Mouse (Mus musculus): ENCODE data around the gene Bfsp1. TPM values are rescaled to one million over a fixed set of nuclear protein-coding genes. Genes with fewer than 3 reads are reported as not detected.

Gene Bfsp1
- under 1 TPM; 0.77 to 0.86 TPM for total RNA-seq (2021)

DNA sequence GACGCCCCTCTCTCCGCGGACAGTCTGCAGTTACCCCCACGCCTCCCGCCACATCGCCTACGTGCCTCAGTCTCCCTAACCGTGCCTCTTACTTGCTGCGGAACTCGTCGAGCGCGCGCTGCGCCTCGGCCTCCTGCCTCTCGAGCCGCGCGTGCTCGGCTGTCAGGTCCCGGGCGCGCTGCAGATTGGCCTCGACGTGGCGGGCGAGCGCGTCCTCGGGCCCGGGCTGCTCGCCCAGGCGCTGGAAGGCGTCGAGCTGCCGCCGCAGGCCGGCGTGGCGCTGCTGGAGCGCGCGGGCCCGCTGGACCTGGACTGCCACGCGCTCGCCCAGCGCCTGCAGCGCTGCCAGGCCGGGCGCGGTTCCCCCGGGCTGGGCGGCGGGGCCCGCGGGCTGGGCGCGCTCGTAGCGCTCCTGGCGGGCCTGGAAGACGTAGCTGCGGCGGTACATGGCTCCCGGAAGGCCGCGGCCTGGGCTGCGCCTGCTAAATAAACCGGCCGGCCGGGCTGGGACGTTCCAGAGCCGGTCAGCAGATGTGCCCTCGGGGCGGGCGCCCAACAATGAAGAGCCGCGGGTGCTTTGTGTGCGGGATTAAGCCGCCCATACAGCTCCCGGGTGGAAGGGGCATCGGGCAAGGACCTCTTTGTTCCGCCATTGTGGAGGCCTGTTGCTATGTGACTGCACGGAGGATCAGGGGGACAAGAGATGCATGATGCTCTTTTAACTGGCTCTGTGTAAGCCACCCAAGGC, at the start of gene Bfsp1:
Gene Bfsp1, minus strand, starts transcription at position 690 of the 748 bp plus-strand sequence.
- no peak for DNase-seq (ENCODE audit: extremely low spot score in 1 of 2, low spot score in 1 of 2)

- no peak for DNase-seq (ENCODE audit: extremely low spot score in 1 of 2, low spot score in 1 of 2)
Measured at GRCm38 (mm10) chr2:143912199-143912598, 49.2 kb upstream of the Bfsp1 start.

DNA sequence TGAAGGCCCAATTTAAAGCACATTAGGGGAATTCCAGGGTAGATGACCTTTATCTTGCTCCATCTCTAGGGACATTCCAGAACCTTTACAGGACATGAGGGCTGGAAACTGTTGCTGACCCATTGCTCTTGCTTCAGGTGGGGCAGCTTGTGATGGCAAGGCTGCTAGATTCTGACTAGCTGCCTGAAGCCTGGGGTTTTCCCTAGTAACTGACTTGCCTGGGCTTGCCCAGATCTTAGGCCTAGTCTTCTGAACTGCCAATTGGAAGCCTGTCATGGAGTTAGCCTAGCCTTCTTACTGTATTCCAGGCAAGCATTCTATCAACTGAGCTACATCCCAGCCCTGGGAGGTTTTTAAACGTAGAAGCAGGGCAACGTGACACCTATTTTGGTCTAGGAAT, 46.3 kb upstream of the Bfsp1 start:
- no peak for DNase-seq (ENCODE audit: extremely low spot score in 1 of 2, low spot score in 1 of 2)

GRCm38 (mm10) chr2:143904896-143905295, 41.9 kb upstream of the Bfsp1 start:
- no peak for DNase-seq (ENCODE audit: extremely low spot score in 1 of 2, low spot score in 1 of 2)

DNA sequence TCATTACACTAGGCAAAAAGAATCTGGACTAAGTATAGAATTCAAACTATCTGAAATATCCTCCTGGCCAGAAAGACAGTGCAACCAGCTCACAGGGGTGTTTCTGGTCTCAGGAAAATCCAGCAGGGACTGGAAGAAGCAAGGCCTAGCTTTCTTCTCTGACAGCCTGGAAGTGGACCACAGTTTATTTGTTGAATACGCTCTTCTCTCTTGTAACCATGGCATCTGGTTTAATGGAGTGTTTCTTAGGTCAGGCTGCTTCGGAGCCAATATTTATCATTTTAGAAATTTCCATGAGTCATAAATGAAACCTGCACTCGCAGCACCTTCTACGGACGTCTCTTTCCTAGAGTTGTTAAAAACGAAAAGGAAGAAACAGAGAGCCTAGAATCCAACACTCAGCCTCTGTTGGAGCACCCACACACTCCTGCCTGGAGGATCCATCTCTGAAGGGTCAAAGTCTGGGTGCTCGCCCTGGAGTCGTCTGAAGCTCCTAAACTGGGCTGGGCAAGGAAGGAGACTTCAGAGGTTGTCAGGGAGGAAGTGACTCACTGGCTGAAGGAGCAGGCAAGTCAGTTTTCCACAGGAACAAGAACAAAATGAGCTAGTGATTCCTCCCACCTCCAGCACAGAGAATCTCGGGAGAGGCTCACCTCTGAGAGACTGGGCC, 40.5 kb upstream of the Bfsp1 start:
- no peak for DNase-seq (ENCODE audit: extremely low spot score in 1 of 2, low spot score in 1 of 2)

DNA sequence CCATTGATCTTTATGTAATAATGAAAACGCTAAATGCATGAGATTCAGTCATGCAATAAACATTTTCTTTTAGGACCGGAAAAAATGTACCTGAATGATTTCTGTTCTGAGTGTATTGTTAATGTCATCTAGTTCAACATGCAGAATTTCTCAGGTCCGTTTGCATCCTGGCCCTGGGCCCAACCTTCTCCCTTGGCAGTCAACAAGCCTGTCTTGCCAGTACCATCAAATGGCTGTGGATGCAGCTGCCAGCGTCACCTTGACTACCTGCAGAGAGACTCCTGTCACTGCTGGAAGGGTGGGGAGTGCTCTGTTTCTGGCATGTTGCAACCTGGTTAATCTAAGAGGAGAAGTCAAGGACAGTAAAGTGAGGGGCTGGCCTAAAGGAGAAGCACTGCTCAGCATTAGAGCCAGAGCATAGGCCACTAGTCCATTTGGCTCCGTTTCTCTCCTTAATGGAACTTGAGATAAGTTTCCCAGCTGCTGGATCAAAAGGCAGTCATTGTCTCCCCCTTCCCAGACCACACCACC, 37.9 kb upstream of the Bfsp1 start:
- no peak for DNase-seq (ENCODE audit: extremely low spot score in 1 of 2, low spot score in 1 of 2)

DNA sequence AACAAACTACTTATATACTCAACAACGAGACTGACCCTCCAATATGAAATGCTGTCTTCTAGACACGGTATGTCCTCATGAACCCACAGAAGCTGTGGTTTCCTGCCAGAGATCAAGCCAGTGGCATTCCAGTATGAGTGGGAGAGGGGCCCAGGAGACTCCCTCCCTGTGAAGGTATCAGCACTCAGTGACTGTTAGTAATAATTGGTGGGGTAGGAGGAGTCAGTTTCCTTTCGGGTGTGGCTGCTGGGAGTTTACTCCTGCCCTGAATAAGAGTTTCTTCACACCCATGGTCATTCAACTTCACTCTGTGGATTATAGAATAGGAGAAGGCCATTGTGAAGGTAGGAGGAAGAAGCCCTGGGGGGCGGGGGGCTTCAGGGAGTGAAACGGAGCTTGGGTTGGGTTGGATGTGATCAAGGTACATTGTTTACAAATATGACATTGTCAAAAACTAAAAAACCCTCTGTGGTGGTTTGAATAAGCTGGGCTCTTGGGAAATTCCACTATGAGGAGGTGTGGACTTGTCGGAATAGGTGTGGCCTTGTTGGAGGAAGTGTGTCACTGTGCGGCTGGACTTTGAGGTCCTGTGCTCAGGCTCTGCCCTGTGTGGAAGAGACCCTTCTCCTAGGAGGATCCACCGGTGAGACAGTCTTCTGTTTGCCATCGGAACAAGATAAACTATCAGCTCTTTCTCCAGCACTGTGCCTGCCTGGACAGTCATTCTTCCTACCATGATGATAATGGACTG, 36.7 kb upstream of the Bfsp1 start:
- DNase-seq (ENCODE audit: extremely low spot score in 1 of 2, low spot score in 1 of 2): no peak

DNA sequence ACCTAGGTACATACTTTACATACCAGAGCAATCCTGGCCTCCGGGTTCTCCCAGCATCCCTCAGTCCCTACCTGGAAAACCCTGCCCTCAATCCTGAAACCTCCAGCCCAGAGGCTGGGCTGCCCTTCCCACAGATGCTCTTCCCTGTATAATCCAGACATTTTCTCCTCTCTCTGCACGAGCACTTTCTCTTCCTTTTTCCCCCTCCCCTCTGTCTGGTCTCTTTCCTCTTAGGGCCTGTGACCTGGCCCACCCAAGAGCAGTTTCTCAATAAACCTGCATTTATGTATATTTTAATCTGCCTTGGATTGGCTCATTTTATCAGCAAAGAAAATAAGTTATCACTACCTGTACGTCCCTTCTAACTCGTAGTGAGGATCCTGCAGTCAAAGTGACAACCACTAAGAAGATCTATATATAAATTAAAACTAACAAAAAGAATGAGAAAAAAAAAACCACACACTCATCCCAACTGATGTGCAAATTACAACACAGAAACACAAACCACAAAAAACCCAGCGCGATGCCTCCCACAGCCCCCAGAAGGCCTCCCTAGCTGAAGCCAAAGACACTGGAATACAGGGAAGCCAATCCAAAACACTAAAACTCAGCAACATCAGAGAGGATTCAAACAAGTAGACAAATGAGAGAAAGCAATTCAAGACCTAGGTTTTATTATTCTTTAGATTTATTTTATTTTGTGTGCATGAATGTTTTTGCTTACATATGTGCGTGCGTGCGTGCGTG, 28.5 kb upstream of the Bfsp1 start:
- DNase-seq (ENCODE audit: extremely low spot score in 1 of 2, low spot score in 1 of 2): no peak

DNA sequence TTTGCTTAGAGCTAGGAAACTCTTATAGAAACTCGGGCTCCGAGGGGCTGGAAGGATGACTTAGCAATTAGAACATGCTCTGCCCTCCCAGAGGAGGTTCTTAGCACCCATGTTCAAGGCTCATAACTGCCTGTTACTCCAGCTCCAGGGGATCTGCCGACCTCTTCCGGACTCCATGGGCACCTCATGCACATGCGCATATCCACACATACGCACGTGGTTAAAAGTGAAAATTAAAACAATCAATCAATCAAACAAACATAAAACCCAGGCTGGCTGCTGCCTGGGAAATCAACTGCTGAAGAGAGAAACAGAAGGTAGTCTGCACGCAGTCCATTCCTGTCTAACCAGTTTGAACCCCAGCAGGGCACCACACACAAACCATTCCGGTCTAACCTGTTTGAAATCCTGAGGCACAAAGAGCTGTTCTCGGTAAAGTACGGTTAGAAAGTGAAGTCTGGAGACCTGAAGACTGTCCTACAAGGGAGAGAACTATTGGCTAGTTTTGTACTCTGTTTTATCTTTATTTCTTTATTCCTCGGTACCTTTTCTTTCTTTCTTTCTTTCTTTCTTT, 27.0 kb upstream of the Bfsp1 start:
- no peak for DNase-seq (ENCODE audit: extremely low spot score in 1 of 2, low spot score in 1 of 2)

DNA sequence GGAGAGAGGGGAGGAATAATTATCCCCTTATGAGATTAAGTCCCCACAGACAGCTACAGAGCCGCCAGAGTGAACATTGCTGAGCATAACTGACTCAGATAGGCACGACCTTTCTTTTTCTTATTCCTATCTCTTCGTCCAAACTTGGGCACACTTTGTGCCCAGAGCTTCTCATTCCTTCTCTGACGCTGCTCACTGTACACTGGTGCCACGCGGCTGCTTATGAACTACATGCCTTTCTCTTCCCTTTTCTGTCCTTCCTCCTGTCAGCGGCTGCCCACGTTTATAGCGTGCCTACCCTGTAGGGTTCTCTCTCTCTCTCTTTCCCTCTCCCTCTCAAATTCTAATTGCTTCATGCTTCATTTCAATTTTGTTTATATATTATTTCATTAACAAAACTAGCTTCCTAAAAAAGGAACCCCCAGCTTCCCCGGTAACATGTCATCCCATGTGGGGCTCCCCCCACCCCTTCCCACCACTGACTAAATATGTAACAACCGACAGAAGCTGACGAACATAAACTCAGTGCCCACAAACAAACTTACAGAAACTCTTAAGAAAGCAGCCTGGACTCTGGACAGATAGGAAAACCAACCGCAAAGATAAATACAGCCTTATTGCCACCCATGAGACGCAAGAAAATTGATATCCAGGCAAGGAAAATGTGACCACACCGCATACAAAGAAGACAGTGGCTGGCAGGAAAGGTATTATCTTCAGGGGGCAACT, 26.3 kb upstream of the Bfsp1 start:
- no peak for DNase-seq (ENCODE audit: extremely low spot score in 1 of 2, low spot score in 1 of 2)

DNA sequence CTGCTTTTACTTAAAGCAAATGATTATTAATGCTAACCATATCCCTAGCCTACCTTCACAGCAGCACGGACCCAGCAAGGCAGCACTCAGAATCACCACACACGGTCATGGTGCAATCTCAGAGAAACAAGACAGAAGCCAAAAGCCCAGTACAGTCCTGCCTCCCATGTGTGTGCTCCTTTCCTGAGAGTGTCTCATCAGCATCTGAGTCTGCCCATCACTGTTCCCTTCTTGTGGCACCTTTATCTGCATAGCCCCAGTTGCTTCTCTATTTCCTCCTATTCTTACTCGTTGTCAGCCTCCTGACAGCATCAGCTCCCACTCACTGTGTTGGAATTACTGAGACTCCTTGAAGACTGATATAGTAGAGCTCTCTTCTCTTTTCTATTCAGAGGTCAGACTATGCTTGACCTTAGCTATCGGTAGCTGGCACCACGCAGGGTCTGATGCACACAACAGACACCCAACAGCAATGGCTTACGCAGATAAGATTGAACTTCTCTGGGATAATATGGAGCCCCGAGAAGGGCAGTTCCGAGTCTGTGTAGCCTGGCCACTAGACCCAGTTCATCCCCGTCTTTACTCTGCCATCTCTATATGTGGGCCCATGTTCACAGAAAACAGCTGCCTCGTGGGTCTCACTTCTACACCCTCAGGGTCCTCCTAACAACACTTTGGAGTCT, 19.8 kb upstream of the Bfsp1 start:
- no peak for DNase-seq (ENCODE audit: extremely low spot score in 1 of 2, low spot score in 1 of 2)

DNA sequence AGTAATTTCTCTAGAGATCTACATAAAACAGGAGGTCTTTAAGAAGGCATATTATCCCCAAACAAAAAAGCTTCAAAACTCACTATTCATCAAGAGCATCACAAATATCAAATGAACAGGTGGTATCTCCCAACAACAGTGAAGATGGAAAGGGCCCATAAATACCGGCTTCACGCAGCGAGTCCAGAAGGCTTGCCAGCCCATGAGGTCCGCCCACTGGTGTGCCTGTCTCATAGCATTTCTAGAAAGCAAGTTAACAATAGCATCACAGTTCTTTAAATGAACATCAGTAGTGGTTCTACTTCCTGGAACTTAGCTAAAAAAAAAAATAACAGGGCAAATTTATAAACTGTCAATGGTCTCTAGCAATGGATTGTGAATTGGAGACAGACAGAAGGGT, 19.0 kb upstream of the Bfsp1 start:
- DNase-seq (ENCODE audit: extremely low spot score in 1 of 2, low spot score in 1 of 2): no peak

- no peak for DNase-seq (ENCODE audit: extremely low spot score in 1 of 2, low spot score in 1 of 2)
Measured at GRCm38 (mm10) chr2:143879311-143879710, 16.3 kb upstream of the Bfsp1 start.

DNA sequence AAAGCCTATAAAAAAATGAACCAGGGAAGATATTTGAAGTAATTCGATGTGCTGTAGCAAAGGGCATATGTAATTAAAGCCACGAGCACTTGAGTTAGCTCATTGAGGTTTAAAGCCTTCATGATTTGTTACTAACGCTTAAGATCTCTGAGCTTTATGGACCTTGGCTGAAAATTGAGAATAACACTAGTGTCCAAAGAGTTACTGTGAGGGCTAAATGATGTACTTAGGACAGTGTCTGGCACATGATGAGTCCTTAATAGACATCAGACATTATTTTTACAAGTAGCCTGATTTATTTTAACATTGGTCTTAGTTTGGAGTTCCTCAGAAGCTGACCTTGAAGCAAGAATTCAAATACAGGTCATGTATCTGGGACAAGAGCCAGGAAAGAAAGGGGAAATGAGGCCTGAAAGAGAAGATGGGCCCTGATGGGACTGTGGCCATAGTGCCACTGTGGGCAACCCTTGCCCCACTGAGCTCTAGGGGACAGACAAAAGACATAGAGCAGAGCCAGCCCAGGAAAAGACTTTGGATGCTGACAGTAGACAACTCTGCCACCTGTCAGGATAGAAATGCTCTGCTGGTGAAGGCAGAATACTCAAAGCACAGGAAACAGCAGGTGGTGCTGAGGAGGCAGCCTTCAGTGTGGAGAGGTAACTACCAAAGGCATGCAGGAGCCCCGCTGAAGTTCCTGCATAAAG, 14.1 kb upstream of the Bfsp1 start:
- no peak for DNase-seq (ENCODE audit: extremely low spot score in 1 of 2, low spot score in 1 of 2)

DNA sequence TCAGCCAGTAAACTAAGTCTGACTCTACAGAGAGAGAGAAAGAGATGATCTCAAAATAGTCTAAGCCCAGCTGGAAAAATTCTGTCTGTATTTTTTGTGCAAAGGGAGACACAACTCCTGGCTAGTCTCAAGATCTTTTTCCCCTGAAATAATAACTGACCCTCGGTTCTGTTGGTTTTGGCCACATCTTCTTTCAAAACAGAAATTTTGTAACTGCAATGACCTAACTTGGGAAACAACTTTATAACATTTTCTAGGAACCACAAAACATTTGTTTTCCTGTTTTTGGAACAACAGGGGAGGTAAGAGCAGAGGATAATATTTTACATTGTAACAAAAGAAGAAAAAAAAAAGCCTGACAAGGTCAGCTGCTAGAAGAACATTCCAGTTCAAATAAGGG, 13.1 kb upstream of the Bfsp1 start:
- DNase-seq (ENCODE audit: extremely low spot score in 1 of 2, low spot score in 1 of 2): no peak

GRCm38 (mm10) chr2:143870936-143871688, 8.1 kb upstream of the Bfsp1 start:
- no peak for DNase-seq (ENCODE audit: extremely low spot score in 1 of 2, low spot score in 1 of 2)

- peak; percentile 46 to 73 for DNase-seq (ENCODE audit: extremely low spot score in 1 of 2, low spot score in 1 of 2)
Measured at GRCm38 (mm10) chr2:143867326-143867725, 4.4 kb upstream of the Bfsp1 start.

GRCm38 (mm10) chr2:143864600-143864999, 1.6 kb upstream of the Bfsp1 start:
- no peak for DNase-seq (ENCODE audit: extremely low spot score in 1 of 2, low spot score in 1 of 2)
